Mouse (Mus musculus): ENCODE measurements around the gene Kidins220.

Kidins220 gene

GRCm38 (mm10) chr12:25109971-25110681, 135.4 kb downstream of the Kidins220 start:
- DNase-seq (ENCODE audit: low read depth, low spot score) = no peak

- DNase-seq (ENCODE audit: low read depth, low spot score) = no peak
Observed at GRCm38 (mm10) chr12:25110682-25111078, 136.0 kb downstream of the Kidins220 start.

Data from A20 (cell line).